Mouse (Mus musculus) heart, embryonic 11.5 days (tissue): ENCODE measurements around the gene Ppp1r21. TPM values are rescaled to one million over a fixed set of nuclear protein-coding genes. Genes with fewer than 3 reads are reported as not detected.
A peak's percentile ranks its signal among the peaks of the same experiment; 100 is the strongest.

Experiments
- ATAC-seq: fragments of 200-750 bp; cut with Nextera tagmentation; replicated peaks from 2 replicates; pipeline ENCODE4 v1.8.0; 2017; ENCODE audit warnings: moderate library complexity; ENCODE audit not compliant: insufficient number of reproducible peaks, low FRiP score, low TSS enrichment
- H3K27ac ChIP-seq: fragments of 300-500 bp; sonication (generic); 2 replicates; pipeline ENCODE4 v1.5.1; 2014; ENCODE audit warnings: mild to moderate bottlenecking, low read depth, low read length
- H3K27me3 ChIP-seq: fragments of 300-500 bp; sonication (generic); 2 replicates; pipeline ENCODE4 v1.6.1; 2014; ENCODE audit warnings: mild to moderate bottlenecking, low read length, mixed read lengths; ENCODE audit not compliant: control insufficient read depth, insufficient read depth
- H3K36me3 ChIP-seq: fragments of 300-500 bp; sonication (generic); 2 replicates; pipeline ENCODE4 v1.6.1; 2014; ENCODE audit warnings: mild to moderate bottlenecking, low read length, moderate library complexity, mixed read lengths; ENCODE audit not compliant: control insufficient read depth, insufficient read depth
- H3K4me1 ChIP-seq: fragments of 300-500 bp; sonication (generic); 2 replicates; pipeline ENCODE4 v1.6.1; 2014; ENCODE audit warnings: low read length; ENCODE audit not compliant: control insufficient read depth, insufficient read depth
- H3K4me2 ChIP-seq: fragments of 300-500 bp; sonication (generic); 2 replicates; pipeline ENCODE4 v1.6.1; 2014; ENCODE audit warnings: mild to moderate bottlenecking, moderate library complexity
- H3K4me3 ChIP-seq: fragments of 300-500 bp; sonication (generic); 2 replicates; pipeline ENCODE4 v1.5.1; 2014; ENCODE audit warnings: low read depth, low read length
- H3K9ac ChIP-seq: fragments of 300-500 bp; sonication (generic); 2 replicates; pipeline ENCODE4 v1.6.1; 2014; ENCODE audit warnings: mild to moderate bottlenecking, low read depth, low read length, moderate library complexity
- H3K9me3 ChIP-seq: fragments of 300-500 bp; sonication (generic); replicated peaks from 2 replicates; pipeline ENCODE4 v1.6.1; 2016; ENCODE audit warnings: low read length; ENCODE audit not compliant: control insufficient read depth
- WGBS: fragments of 180-500 bp; shearing (Covaris S2); extraction: QIAGEN DNeasy Blood & Tissue Kit; methylation state at CpG from one replicate; pipeline ENCODE4 v1.1.7; 2014; ENCODE audit not compliant: insufficient replicate concordance; 5-methylcytosine and 5-hydroxymethylcytosine counted together
- polyA plus RNA-seq: library from polyadenylated mRNA; unstranded; fragments of >200 nt; fragmentation: Nextera tagmentation; extraction: Ambion mirVana; gene quantifications from 2 replicates; pipeline ENCODE4 v1.2.1, GENCODE M21; 2014

Ppp1r21 gene
- polyA plus RNA-seq, 1 experiment from 2014 or later, result 15.9 TPM

- Histone ChIP-seq H3K4me3 (no peak overlapping the region), H3K27ac (no peak overlapping the region), H3K27me3 (no peaks in the 10 kb centered on the region), H3K9ac (no peak overlapping the region), H3K36me3 (no peaks in the 10 kb centered on the region), H3K4me1 (peaks cover 4% of the 10 kb centered on the region; the same call in 1 of the 2 replicates), H3K4me2 (no peak overlapping the region), H3K9me3 (no peaks in the 10 kb centered on the region)
- no peak for ATAC-seq
- 96% methylated on average over 1 of the region's 1 CpGs for WGBS
Measured at GRCm38 (mm10) chr17:88614733-88615132, 84.8 kb downstream of the Ppp1r21 start.

GRCm38 (mm10) chr17:88615492-88616155 is 85.7 kb downstream of the Ppp1r21 start:
- Histone ChIP-seq H3K4me3 (no peak overlapping the region), H3K9ac (no peak overlapping the region), H3K4me1 (peaks cover 4% of the 10 kb centered on the region; the same call in 1 of the 2 replicates), H3K36me3 (no peaks in the 10 kb centered on the region), H3K9me3 (no peaks in the 10 kb centered on the region), H3K27ac (no peak overlapping the region), H3K4me2 (no peak overlapping the region), H3K27me3 (no peaks in the 10 kb centered on the region)
- no peak for ATAC-seq
- WGBS, result 89% methylated on average over 1 of the region's 1 CpGs

- peaks cover 7% of the 10 kb centered on the region for H3K4me1 ChIP-seq
- no peak overlapping the region for H3K4me2 ChIP-seq
- H3K36me3 ChIP-seq, result no peaks in the 10 kb centered on the region
- no peaks in the 10 kb centered on the region for H3K9me3 ChIP-seq
- no peaks in the 10 kb centered on the region for H3K27me3 ChIP-seq
- H3K27ac ChIP-seq, result no peak overlapping the region
- H3K9ac ChIP-seq, result no peak overlapping the region
- ATAC-seq, result no peak
- H3K4me3 ChIP-seq, result no peak overlapping the region
- WGBS, result 68% methylated on average over 4 of the region's 4 CpGs
Measured at GRCm38 (mm10) chr17:88620935-88621334, 91.0 kb downstream of the Ppp1r21 start.

GRCm38 (mm10) chr17:88621374-88621773 is 91.5 kb downstream of the Ppp1r21 start:
- H3K36me3 ChIP-seq, result no peaks in the 10 kb centered on the region
- 72% methylated on average over 3 of the region's 3 CpGs for WGBS

GRCm38 (mm10) chr17:88622711-88623110 is 92.8 kb downstream of the Ppp1r21 start:
- H3K4me1 ChIP-seq, result peaks cover 24% of the 10 kb centered on the region
- WGBS, result 83% methylated on average over 1 of the region's 1 CpGs
- no peak overlapping the region for H3K9ac ChIP-seq
- H3K27ac ChIP-seq, result no peak overlapping the region
- no peaks in the 10 kb centered on the region for H3K27me3 ChIP-seq
- no peaks in the 10 kb centered on the region for H3K9me3 ChIP-seq
- no peak for ATAC-seq
- H3K4me3 ChIP-seq, result no peak overlapping the region
- no peak overlapping the region for H3K4me2 ChIP-seq
- no peaks in the 10 kb centered on the region for H3K36me3 ChIP-seq

More at GRCm38 (mm10) chr17:88621374-88621773, 91.5 kb downstream of the Ppp1r21 start:
- no peak overlapping the region for H3K9ac ChIP-seq
- H3K4me3 ChIP-seq, result no peak overlapping the region
- no peak for ATAC-seq
- no peak overlapping the region for H3K4me2 ChIP-seq
- H3K4me1 ChIP-seq, result peaks cover 11% of the 10 kb centered on the region
- H3K27ac ChIP-seq, result no peak overlapping the region
- H3K9me3 ChIP-seq, result no peaks in the 10 kb centered on the region
- no peaks in the 10 kb centered on the region for H3K27me3 ChIP-seq

GRCm38 (mm10) chr17:88624386-88624785 is 94.5 kb downstream of the Ppp1r21 start:
- H3K27ac ChIP-seq, result no peak overlapping the region
- no peak for ATAC-seq
- WGBS, result 79% methylated on average over 4 of the region's 4 CpGs
- no peak overlapping the region for H3K4me2 ChIP-seq
- H3K27me3 ChIP-seq, result no peaks in the 10 kb centered on the region
- no peaks in the 10 kb centered on the region for H3K9me3 ChIP-seq
- H3K36me3 ChIP-seq, result no peaks in the 10 kb centered on the region
- H3K4me3 ChIP-seq, result no peak overlapping the region
- H3K9ac ChIP-seq, result no peak overlapping the region
- H3K4me1 ChIP-seq, result peaks cover 34% of the 10 kb centered on the region

GRCm38 (mm10) chr17:88625350-88625749 is 95.4 kb downstream of the Ppp1r21 start:
- Histone ChIP-seq H3K27ac (peak overlapping the region; percentile 87), H3K9me3 (no peaks in the 10 kb centered on the region), H3K4me3 (no peak overlapping the region), H3K4me2 (no peak overlapping the region), H3K36me3 (no peaks in the 10 kb centered on the region), H3K9ac (0 out of 2 replicates have a peak overlapping the region, but pooled peaks have one; percentile 22), H3K27me3 (no peaks in the 10 kb centered on the region), H3K4me1 (peaks cover 44% of the 10 kb centered on the region)
- ATAC-seq, result no peak
- WGBS, result 78% methylated on average over 13 of the region's 13 CpGs

GRCm38 (mm10) chr17:88625931-88626330 is 96.0 kb downstream of the Ppp1r21 start:
- H3K9ac ChIP-seq, result 0 out of 2 replicates have a peak overlapping the region, but pooled peaks have one; percentile 22
- H3K4me2 ChIP-seq, result peak overlapping the region; percentile 41; the same call in 1 of the 2 replicates

GRCm38 (mm10) chr17:88626347-88626811 is 96.5 kb downstream of the Ppp1r21 start:
- 44% methylated on average over 7 of the region's 7 CpGs for WGBS
- peak overlapping the region; percentile 87 for H3K27ac ChIP-seq
- H3K4me2 ChIP-seq, result peak overlapping the region; percentile 41
- no peaks in the 10 kb centered on the region for H3K9me3 ChIP-seq
- H3K36me3 ChIP-seq, result no peaks in the 10 kb centered on the region
- peaks cover 44% of the 10 kb centered on the region for H3K4me1 ChIP-seq
- H3K27me3 ChIP-seq, result no peaks in the 10 kb centered on the region
- no peak overlapping the region for H3K9ac ChIP-seq
- no peak overlapping the region for H3K4me3 ChIP-seq
- ATAC-seq, result 0 out of 2 replicates have a peak, but pooled peaks have one; percentile 40

More at GRCm38 (mm10) chr17:88625931-88626330, 96.0 kb downstream of the Ppp1r21 start:
- Histone ChIP-seq H3K4me1 (peaks cover 44% of the 10 kb centered on the region), H3K27me3 (no peaks in the 10 kb centered on the region), H3K4me3 (no peak overlapping the region), H3K36me3 (no peaks in the 10 kb centered on the region), H3K9me3 (no peaks in the 10 kb centered on the region), H3K27ac (peak overlapping the region; percentile 87)
- 71% methylated on average over 7 of the region's 7 CpGs for WGBS
- ATAC-seq, result 0 out of 2 replicates have a peak, but pooled peaks have one; percentile 9
